Mouse (Mus musculus): ENCODE data around the gene Ptbp2. TPM values are rescaled to one million over a fixed set of nuclear protein-coding genes. Genes with fewer than 3 reads are reported as not detected.

Gene Ptbp2
- polyA plus RNA-seq, 1 experiment from 2014 or later: 47.5 TPM

DNA sequence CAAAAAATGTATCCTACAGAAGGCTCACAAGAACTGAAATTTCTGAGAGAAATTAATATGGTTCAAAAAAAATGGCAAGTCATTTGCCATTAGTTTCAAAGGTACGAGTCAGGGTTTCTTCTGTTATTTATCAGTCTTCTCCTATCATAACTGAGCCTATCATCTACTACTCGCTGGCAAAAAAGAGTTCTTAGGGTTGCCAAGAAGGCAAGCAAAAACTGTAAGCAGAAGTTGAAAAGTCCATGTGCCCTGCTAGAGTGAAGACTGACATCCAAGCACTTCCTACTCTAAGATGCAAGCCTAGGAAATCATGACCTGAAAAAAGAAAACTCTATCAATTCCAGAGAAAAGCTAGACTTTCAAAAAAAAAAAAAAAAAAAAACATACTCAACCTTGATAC lies 20.5 kb downstream of the Ptbp2 start:
- 0 out of 2 replicates have a peak, but pooled peaks cover 4% of the 10 kb centered on the region for H3K36me3 ChIP-seq
- H3K27ac ChIP-seq: no peak overlapping the region
- WGBS: 85% methylated on average over 2 of the region's 2 CpGs
- no peak overlapping the region for H3K9ac ChIP-seq
- H3K4me2 ChIP-seq: no peak overlapping the region
- no peaks in the 10 kb centered on the region for H3K4me1 ChIP-seq
- ATAC-seq (ENCODE audit: insufficient read depth, low FRiP score, low read depth): no peak
- no peaks in the 10 kb centered on the region for H3K27me3 ChIP-seq (replicated peaks)
- H3K4me3 ChIP-seq (replicated peaks): no peak overlapping the region
- no peaks in the 10 kb centered on the region for H3K9me3 ChIP-seq

DNA sequence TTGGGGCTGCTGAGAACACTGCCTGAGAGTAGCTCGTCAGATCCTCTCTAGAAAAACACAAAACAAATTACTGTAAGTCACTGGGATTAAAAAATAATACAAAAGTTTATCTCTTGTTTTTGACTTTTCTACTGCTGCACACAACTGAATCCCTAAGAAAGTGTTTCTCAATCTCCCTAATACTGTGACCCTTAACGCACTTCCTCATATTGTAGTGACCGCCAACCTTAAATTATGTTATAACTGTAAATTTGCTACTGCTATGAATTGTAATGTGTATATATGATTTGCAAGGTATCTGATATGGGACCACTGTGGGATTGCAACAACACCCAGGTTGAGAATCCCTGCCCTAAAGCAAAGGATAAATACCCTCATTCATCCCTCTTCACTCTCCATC lies 22.5 kb downstream of the Ptbp2 start:
- Histone ChIP-seq H3K4me1 (no peaks in the 10 kb centered on the region), H3K4me2 (no peak overlapping the region), H3K4me3 (replicated peaks) (no peak overlapping the region), H3K27me3 (replicated peaks) (no peaks in the 10 kb centered on the region), H3K9ac (no peak overlapping the region), H3K9me3 (no peaks in the 10 kb centered on the region), H3K27ac (no peak overlapping the region), H3K36me3 (0 out of 2 replicates have a peak, but pooled peaks cover 4% of the 10 kb centered on the region)
- no peak for ATAC-seq (ENCODE audit: insufficient read depth, low FRiP score, low read depth)
- 93% methylated on average over 3 of the region's 3 CpGs for WGBS

DNA sequence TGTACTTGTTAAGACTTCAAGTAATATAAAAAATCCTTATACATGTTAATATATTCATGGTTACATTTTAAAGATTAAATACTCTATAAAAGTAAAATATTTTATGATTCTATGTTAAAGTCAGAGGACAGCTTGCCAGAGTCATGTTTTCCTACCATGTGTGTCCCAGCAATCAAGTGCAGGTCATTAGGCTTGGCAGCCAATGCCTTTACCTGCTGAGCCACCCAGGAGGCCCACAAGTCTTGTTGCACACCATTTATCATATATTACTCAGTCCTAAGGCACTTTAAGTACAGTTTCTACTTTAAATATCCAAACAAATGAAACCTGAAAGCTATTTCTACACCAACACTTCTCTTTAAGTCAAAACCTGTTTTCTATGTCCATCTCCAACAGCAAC lies 30.5 kb downstream of the Ptbp2 start:
- no peak overlapping the region for H3K4me3 ChIP-seq (replicated peaks)
- H3K36me3 ChIP-seq: no peaks in the 10 kb centered on the region
- H3K4me1 ChIP-seq: no peaks in the 10 kb centered on the region
- ATAC-seq (ENCODE audit: insufficient read depth, low FRiP score, low read depth): no peak
- H3K27me3 ChIP-seq (replicated peaks): no peaks in the 10 kb centered on the region
- H3K9ac ChIP-seq: no peak overlapping the region
- H3K27ac ChIP-seq: no peak overlapping the region
- no peak overlapping the region for H3K4me2 ChIP-seq
- no peaks in the 10 kb centered on the region for H3K9me3 ChIP-seq

DNA sequence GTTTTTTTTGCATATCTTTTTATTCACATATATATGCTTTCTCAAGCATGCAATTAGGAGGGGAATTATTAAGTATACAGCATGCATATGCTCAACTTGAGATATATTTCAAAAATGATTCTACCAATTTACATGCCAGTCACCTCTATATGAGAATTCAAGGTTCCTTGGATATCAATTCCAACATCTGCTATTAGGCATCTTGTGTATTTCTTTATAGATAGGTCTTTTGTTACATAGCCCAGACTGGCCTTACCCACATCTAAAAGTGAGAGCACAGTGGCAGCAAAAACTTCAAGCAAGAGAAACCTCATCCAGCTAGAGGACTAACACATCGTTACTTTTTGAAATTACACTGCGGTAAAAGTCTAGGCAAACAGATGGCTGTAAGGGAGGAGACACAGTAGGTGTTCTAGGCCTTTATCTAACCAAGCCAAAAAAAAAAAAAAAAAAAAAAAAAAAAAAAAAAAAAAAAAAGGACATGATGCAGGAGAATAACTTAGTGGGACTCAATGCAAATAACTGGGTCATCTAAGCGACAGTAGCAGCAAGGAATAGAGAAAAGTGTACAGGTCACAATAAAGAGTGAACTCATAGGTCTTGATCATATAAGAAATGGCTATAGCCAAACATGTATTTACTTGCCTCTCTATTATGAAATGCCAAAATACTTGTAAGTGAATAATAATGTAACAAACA lies 34.6 kb downstream of the Ptbp2 start:
- no peaks in the 10 kb centered on the region for H3K4me1 ChIP-seq
- no peak overlapping the region for H3K4me3 ChIP-seq (replicated peaks)
- 87% methylated on average over 3 of the region's 3 CpGs for WGBS
- no peaks in the 10 kb centered on the region for H3K9me3 ChIP-seq
- no peak overlapping the region for H3K9ac ChIP-seq
- H3K4me2 ChIP-seq: no peak overlapping the region
- ATAC-seq (ENCODE audit: insufficient read depth, low FRiP score, low read depth): no peak
- H3K27me3 ChIP-seq (replicated peaks): no peaks in the 10 kb centered on the region
- no peak overlapping the region for H3K27ac ChIP-seq
- no peaks in the 10 kb centered on the region; the same call in 1 of the 2 replicates for H3K36me3 ChIP-seq

DNA sequence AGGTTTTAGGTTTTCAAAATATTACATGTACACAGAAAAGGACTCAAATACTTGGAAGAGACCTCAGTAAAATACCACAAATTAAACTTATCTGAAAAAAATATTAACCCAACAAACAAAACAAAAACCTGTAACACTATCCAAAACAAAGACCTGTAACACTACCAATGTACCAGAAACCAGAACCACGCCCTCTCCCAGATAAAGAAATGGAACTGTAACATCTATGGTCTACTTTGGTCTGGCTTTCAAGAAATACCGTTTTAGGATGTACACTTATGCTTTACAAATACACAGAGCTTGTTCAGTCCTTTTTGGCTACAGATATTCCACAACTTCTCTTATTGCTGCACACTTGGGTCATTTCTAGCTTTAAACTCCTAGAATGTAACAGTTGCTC lies 35.1 kb downstream of the Ptbp2 start:
- ATAC-seq (ENCODE audit: insufficient read depth, low FRiP score, low read depth): no peak
- no peak overlapping the region for H3K4me3 ChIP-seq (replicated peaks)
- H3K27ac ChIP-seq: no peak overlapping the region
- H3K9ac ChIP-seq: no peak overlapping the region
- no peaks in the 10 kb centered on the region for H3K9me3 ChIP-seq
- H3K27me3 ChIP-seq (replicated peaks): no peaks in the 10 kb centered on the region
- H3K4me2 ChIP-seq: no peak overlapping the region
- H3K36me3 ChIP-seq: peaks cover 1% of the 10 kb centered on the region; the same call in 1 of the 2 replicates
- 81% methylated on average over 2 of the region's 2 CpGs for WGBS
- no peaks in the 10 kb centered on the region for H3K4me1 ChIP-seq

DNA sequence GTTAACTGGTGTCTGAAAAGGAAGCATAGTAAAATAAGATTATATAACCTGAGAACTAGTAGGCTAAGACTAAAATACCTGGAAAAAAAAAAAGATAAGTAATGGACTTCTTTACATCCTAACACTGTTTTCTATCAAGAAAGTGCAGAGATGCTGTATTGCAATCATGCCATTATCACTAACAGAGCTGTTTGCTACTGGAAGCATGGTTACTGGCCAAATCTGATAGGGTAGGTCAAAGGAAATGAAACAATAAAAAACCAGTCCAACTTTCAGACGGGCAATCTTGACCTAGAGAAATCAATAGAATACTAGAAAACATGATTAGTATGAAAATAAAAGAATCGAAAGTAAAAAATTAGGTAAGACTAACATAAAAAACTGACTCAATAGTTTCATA lies 37.6 kb downstream of the Ptbp2 start:
- no peak overlapping the region for H3K27ac ChIP-seq
- H3K4me2 ChIP-seq: no peak overlapping the region
- no peaks in the 10 kb centered on the region for H3K4me1 ChIP-seq
- no peaks in the 10 kb centered on the region for H3K27me3 ChIP-seq (replicated peaks)
- no peak overlapping the region for H3K4me3 ChIP-seq (replicated peaks)
- no peak overlapping the region for H3K9ac ChIP-seq
- no peaks in the 10 kb centered on the region for H3K9me3 ChIP-seq
- H3K36me3 ChIP-seq: peaks cover 6% of the 10 kb centered on the region; the same call in 1 of the 2 replicates
- 76% methylated on average over 2 of the region's 2 CpGs for WGBS
- no peak for ATAC-seq (ENCODE audit: insufficient read depth, low FRiP score, low read depth)

DNA sequence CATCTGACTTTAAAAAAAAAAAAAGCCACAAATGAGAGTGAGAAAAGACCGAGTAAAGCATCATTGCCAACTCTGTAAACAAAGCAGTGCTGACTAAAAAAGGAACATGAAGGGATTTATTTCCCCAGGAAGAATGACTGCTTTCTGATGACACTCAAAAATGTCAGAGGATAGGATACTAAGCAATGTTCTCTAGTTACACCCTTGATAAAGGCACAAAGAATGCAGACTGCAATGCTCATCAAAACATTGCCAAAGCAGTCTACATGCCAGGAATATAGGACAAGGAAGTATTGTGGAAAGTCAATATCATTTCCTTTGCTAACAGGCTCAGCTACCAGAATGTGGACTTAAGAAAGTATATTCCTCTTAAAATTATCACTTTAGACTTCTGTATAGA lies 38.5 kb downstream of the Ptbp2 start:
- Histone ChIP-seq H3K4me2 (no peak overlapping the region), H3K4me1 (no peaks in the 10 kb centered on the region), H3K27me3 (replicated peaks) (no peaks in the 10 kb centered on the region), H3K9me3 (no peaks in the 10 kb centered on the region), H3K4me3 (replicated peaks) (no peak overlapping the region), H3K9ac (no peak overlapping the region), H3K27ac (no peak overlapping the region), H3K36me3 (peaks cover 6% of the 10 kb centered on the region; the same call in 1 of the 2 replicates)
- WGBS: 51% methylated on average over 1 of the region's 1 CpGs
- no peak for ATAC-seq (ENCODE audit: insufficient read depth, low FRiP score, low read depth)

DNA sequence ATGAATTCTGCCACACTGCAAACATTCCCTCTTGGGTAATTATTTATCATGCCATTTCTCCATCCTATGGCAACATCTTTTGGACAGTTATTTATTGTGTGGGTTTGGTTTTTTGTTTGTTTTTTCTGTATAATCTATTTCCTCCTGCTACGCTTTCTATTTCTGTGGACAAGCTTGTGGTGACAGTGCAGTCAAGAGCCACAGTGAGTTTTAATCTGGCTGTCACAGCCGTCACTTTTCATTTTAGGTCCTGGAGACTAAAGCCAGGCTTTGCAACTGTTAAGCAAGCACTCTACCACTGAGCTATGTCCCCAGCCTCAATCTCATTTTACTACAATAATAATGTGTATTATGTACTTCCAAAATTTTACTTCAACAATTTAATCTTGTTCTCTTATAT lies 54.4 kb downstream of the Ptbp2 start:
- Histone ChIP-seq H3K27me3 (replicated peaks) (no peaks in the 10 kb centered on the region), H3K4me1 (no peaks in the 10 kb centered on the region), H3K4me3 (replicated peaks) (no peak overlapping the region), H3K4me2 (no peak overlapping the region), H3K9ac (no peak overlapping the region), H3K27ac (no peak overlapping the region), H3K9me3 (no peaks in the 10 kb centered on the region), H3K36me3 (peaks cover 5% of the 10 kb centered on the region; the same call in 1 of the 2 replicates)
- 84% methylated on average over 2 of the region's 2 CpGs for WGBS
- no peak for ATAC-seq (ENCODE audit: insufficient read depth, low FRiP score, low read depth)

DNA sequence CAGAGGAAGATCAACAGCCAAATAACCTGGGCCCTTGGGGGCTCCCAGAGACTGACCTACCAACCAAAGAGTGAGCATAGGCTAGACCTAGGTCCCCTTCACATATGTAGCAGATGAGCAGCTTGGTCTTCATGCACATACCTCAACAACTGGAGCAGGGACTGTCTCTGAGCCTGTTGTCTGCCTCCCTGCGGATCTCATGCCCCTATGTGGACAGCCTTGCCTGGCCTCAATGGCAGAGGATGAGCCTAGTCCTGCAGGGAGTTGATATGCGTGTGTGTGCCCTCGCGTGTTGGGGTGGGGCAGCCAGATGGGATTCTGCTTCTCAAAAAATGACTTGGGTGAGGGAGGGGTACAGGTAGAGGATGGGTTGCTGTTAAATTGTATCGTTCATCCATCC lies 72.2 kb downstream of the Ptbp2 start:
- H3K27me3 ChIP-seq (replicated peaks): no peaks in the 10 kb centered on the region
- H3K9ac ChIP-seq: no peak overlapping the region
- no peaks in the 10 kb centered on the region for H3K9me3 ChIP-seq
- ATAC-seq (ENCODE audit: insufficient read depth, low FRiP score, low read depth): no peak
- H3K4me2 ChIP-seq: no peak overlapping the region
- H3K4me1 ChIP-seq: no peaks in the 10 kb centered on the region
- 93% methylated on average over 5 of the region's 5 CpGs for WGBS
- no peaks in the 10 kb centered on the region for H3K36me3 ChIP-seq
- H3K4me3 ChIP-seq (replicated peaks): no peak overlapping the region
- H3K27ac ChIP-seq: no peak overlapping the region

DNA sequence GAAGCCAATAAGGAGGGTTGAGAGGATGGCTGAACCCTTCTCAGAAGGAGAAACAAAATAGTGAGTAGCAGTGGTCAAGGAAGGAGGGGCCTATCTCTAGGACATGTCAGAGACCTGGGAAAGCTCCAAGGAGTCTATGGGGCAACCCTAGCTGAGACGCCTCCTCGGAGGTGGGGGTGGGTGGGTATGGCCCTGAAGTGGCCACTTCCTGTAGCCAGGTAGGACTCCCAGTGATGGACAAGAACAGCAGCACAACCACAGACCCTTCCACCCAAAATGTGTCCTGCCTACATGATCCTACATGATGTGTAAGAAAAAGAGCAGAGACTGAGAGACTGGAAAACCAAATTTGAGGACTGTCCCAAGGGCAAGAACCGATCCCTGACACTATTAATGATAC lies 72.8 kb downstream of the Ptbp2 start:
- Histone ChIP-seq H3K4me1 (no peaks in the 10 kb centered on the region), H3K4me2 (no peak overlapping the region), H3K27me3 (replicated peaks) (no peaks in the 10 kb centered on the region), H3K36me3 (no peaks in the 10 kb centered on the region), H3K9me3 (no peaks in the 10 kb centered on the region), H3K4me3 (replicated peaks) (no peak overlapping the region), H3K9ac (no peak overlapping the region), H3K27ac (no peak overlapping the region)
- WGBS: 98% methylated on average over 3 of the region's 3 CpGs
- no peak for ATAC-seq (ENCODE audit: insufficient read depth, low FRiP score, low read depth)

DNA sequence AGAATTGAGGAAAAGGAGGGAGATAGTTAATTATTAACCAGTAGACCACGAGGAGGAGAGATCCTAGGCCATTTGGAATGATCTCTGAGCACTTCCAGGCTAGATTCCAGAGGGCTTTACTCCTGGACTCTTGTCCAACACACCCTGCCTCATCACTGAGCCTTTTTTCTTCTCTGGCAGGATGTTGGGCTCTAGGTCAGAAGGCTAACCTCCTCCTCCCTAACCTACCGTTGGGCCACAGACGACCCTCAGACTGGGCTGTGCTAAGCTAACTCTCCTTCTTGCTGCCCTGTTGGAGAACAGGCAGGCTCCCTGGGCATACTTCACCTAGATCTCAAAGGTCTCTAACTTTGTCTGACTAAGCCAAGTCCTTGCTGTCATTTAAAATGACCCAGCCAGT lies 82.8 kb downstream of the Ptbp2 start:
- peak; percentile 39; the same call in 1 of the 2 replicates for ATAC-seq (ENCODE audit: insufficient read depth, low FRiP score, low read depth)
- whole genome bisulfite sequencing: 25% methylated on average over 3 of the region's 3 CpGs
- H3K36me3 ChIP-seq: no peaks in the 10 kb centered on the region

DNA sequence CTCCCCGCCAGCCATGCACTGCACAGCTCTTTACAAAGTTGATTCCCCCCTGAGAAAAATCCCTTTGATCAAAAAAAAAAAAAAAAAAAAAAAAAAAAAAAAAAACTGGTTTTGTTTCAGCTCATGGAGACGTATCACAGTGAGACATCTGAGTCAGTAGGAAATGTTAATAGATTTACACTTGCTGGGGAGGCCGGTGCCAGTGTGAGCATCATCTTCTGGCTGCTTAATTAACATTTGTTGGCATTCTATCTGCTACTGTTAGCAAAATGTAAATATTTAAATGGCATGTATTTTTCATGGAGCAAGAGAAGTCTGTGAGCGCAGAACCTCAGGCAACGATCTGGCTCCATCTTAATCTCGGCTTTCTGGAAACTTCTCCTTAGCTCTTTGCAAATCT lies 99.5 kb downstream of the Ptbp2 start:
- Histone ChIP-seq H3K27ac (no peak overlapping the region), H3K4me3 (replicated peaks) (no peak overlapping the region), H3K9ac (no peak overlapping the region), H3K36me3 (no peaks in the 10 kb centered on the region), H3K9me3 (no peaks in the 10 kb centered on the region), H3K4me1 (no peaks in the 10 kb centered on the region), H3K27me3 (replicated peaks) (no peaks in the 10 kb centered on the region), H3K4me2 (no peak overlapping the region)
- WGBS: 66% methylated on average over 6 of the region's 6 CpGs
- ATAC-seq (ENCODE audit: insufficient read depth, low FRiP score, low read depth): no peak

More for the DNA sequence above, 82.8 kb downstream of the Ptbp2 start:
- Histone ChIP-seq H3K4me2 (no peak overlapping the region), H3K9me3 (no peaks in the 10 kb centered on the region), H3K27ac (no peak overlapping the region), H3K9ac (no peak overlapping the region), H3K4me1 (no peaks in the 10 kb centered on the region), H3K27me3 (replicated peaks) (no peaks in the 10 kb centered on the region), H3K4me3 (replicated peaks) (no peak overlapping the region)
